Mouse (Mus musculus) myocyte (in vitro differentiated cells): ENCODE measurements around the gene Ncan. TPM values are rescaled to one million over a fixed set of nuclear protein-coding genes. Genes with fewer than 3 reads are reported as not detected.

ENCODE experiments used
- H3K27me3 ChIP-seq: one replicate; pipeline ENCODE4 v1.6.1; 2011; ENCODE audit not compliant: control insufficient read depth, insufficient read depth, insufficient read length
- H3K36me3 ChIP-seq: one replicate; pipeline ENCODE4 v1.6.1; 2011; ENCODE audit not compliant: control insufficient read depth, insufficient read depth
- H3K4me2 ChIP-seq: one replicate; pipeline ENCODE4 v1.6.1; 2011; ENCODE audit warnings: low read depth, control low read depth
- H3K4me3 ChIP-seq: one replicate; pipeline ENCODE4 v1.5.1; 2011; ENCODE audit warnings: mild to moderate bottlenecking, control low read depth, moderate library complexity
- H3K79me2 ChIP-seq: one replicate; pipeline ENCODE4 v1.6.1; 2011; ENCODE audit not compliant: control insufficient read depth, insufficient read depth
- H3ac ChIP-seq: one replicate; pipeline ENCODE4 v1.6.1; 2011; ENCODE audit not compliant: control insufficient read depth, insufficient read length
- CEBPB ChIP-seq: IDR thresholded peaks from 2 replicates; pipeline ENCODE4 v1.6.1; 2011; ENCODE audit warnings: mild to moderate bottlenecking, moderate library complexity; ENCODE audit not compliant: poor library complexity, insufficient read depth, severe bottlenecking
- E2F4 ChIP-seq: IDR thresholded peaks from one replicate; pipeline ENCODE4 v1.6.1; 2011; ENCODE audit warnings: mild to moderate bottlenecking, control low read depth, moderate library complexity; ENCODE audit not compliant: insufficient read depth
- MAX ChIP-seq: IDR thresholded peaks from one replicate; pipeline ENCODE4 v1.6.1; 2011; ENCODE audit warnings: low read depth, mild to moderate bottlenecking, control low read depth
- MYOD1 ChIP-seq, 3 experiments: IDR thresholded peaks; one replicate each; pipeline ENCODE4 v1.6.1; 2011; ENCODE audit warnings: control low read depth in 2 of 3, low read depth in 2 of 3, mild to moderate bottlenecking in 2 of 3, moderate library complexity in 1 of 3; ENCODE audit not compliant: insufficient read length in 2 of 3, control insufficient read depth in 1 of 3
- MYOG ChIP-seq, 3 experiments: IDR thresholded peaks; one replicate each; pipeline ENCODE4 v1.6.1; 2011; ENCODE audit warnings: control low read depth in 2 of 3, low read depth in 2 of 3, mild to moderate bottlenecking in 2 of 3; ENCODE audit not compliant: insufficient read length in 2 of 3, control insufficient read depth in 1 of 3, insufficient read depth in 1 of 3
- POLR2A ChIP-seq: IDR thresholded peaks from one replicate; pipeline ENCODE4 v1.6.1; 2011; ENCODE audit warnings: low read depth, mild to moderate bottlenecking, control low read depth, moderate library complexity; ENCODE audit not compliant: insufficient read length
- POLR2AphosphoS2 ChIP-seq: IDR thresholded peaks from one replicate; pipeline ENCODE4 v1.6.1; 2011; ENCODE audit warnings: low read depth, control low read depth; ENCODE audit not compliant: insufficient read length
- REST ChIP-seq: IDR thresholded peaks from one replicate; pipeline ENCODE4 v1.6.1; 2011; ENCODE audit warnings: mild to moderate bottlenecking, control low read depth, moderate library complexity; ENCODE audit not compliant: insufficient read depth, insufficient read length
- SRF ChIP-seq: IDR thresholded peaks from one replicate; pipeline ENCODE4 v1.6.1; 2011; ENCODE audit warnings: low read depth; ENCODE audit not compliant: control insufficient read depth, insufficient read length
- TCF12 ChIP-seq: IDR thresholded peaks from one replicate; pipeline ENCODE4 v1.6.1; 2011; ENCODE audit warnings: mild to moderate bottlenecking, control low read depth; ENCODE audit not compliant: poor library complexity, insufficient read depth, severe bottlenecking
- TCF3 ChIP-seq: IDR thresholded peaks from one replicate; pipeline ENCODE4 v1.6.1; 2011; ENCODE audit warnings: low read depth, control low read depth; ENCODE audit not compliant: insufficient read length
- USF1 ChIP-seq: IDR thresholded peaks from one replicate; pipeline ENCODE4 v1.6.1; 2011; ENCODE audit warnings: low read depth, mild to moderate bottlenecking, control low read depth, moderate library complexity
- polyA plus RNA-seq: library from polyadenylated mRNA; unstranded; fragments of >200 nt; fragmentation: generic; extraction: Trizol; gene quantifications from one replicate; pipeline ENCODE4 v1.2.1, GENCODE M21; 2012; ENCODE audit warnings: missing spikeins

The Ncan gene
- polyA plus RNA-seq: not detected

GRCm38 (mm10) chr8:70120667-70121066 lies at the start of gene Ncan:
TSS of gene Ncan (minus strand) at chr8:70120873.
- Histone ChIP-seq H3K27me3 (peaks cover 71% of the 10 kb centered on the region), H3K4me3 (no peak within 1 kb of the TSS)

GRCm38 (mm10) chr8:70170116-70170515 lies 49.4 kb upstream of the Ncan start:
- Histone ChIP-seq H3K79me2 (peaks cover 16% of the 10 kb centered on the region), H3K36me3 (no peaks in the 10 kb centered on the region), H3K4me2 (no peak overlapping the region), H3K4me3 (no peak overlapping the region), H3ac (no peak overlapping the region), H3K27me3 (peaks cover 13% of the 10 kb centered on the region)
- TF ChIP-seq USF1 (no peak), POLR2AphosphoS2 (no peak), TCF3 (no peak), MYOG (IDR thresholded peaks at IDR 0.05; ENCODE audit: control insufficient read depth in 1 of 3, insufficient read depth in 1 of 3, insufficient read length in 2 of 3, low read depth in 2 of 3) (no peak), MAX (no peak), POLR2A (no peak), REST (no peak), MYOD1 (IDR thresholded peaks at IDR 0.05; ENCODE audit: control insufficient read depth in 1 of 3, insufficient read length in 2 of 3, low read depth in 2 of 3) (no peak), CEBPB (no peak), E2F4 (no peak), SRF (no peak), TCF12 (no peak)

More at GRCm38 (mm10) chr8:70120667-70121066, at the start of gene Ncan:
- no peak within 1 kb of the TSS for H3ac ChIP-seq
- no peak for TF ChIP-seq POLR2A
- no peak for TF ChIP-seq CEBPB
- no peak for TF ChIP-seq REST
- no peak for TF ChIP-seq TCF3
- TF ChIP-seq E2F4: no peak
- TF ChIP-seq TCF12: no peak
- no peak for TF ChIP-seq USF1
- TF ChIP-seq MYOD1 (IDR thresholded peaks at IDR 0.05; ENCODE audit: control insufficient read depth in 1 of 3, insufficient read length in 2 of 3, low read depth in 2 of 3): no peak
- no peak for TF ChIP-seq MYOG (IDR thresholded peaks at IDR 0.05; ENCODE audit: control insufficient read depth in 1 of 3, insufficient read depth in 1 of 3, insufficient read length in 2 of 3, low read depth in 2 of 3)
- TF ChIP-seq POLR2AphosphoS2: no peak
- TF ChIP-seq MAX: no peak
- no peak for TF ChIP-seq SRF
- H3K4me2 ChIP-seq: no peak within 1 kb of the TSS
- no peaks in the 10 kb centered on the region for H3K36me3 ChIP-seq
- H3K79me2 ChIP-seq: no peaks in the 10 kb centered on the region

- no peaks in the 10 kb centered on the region for H3K36me3 ChIP-seq
- peak overlapping the region; percentile 34 for H3K4me2 ChIP-seq
- H3K4me3 ChIP-seq: no peak overlapping the region
- H3ac ChIP-seq: no peak overlapping the region
- TF ChIP-seq USF1 (no peak), POLR2AphosphoS2 (no peak), SRF (no peak)
- peaks cover 26% of the 10 kb centered on the region for H3K27me3 ChIP-seq
- no peaks in the 10 kb centered on the region for H3K79me2 ChIP-seq
Measured at GRCm38 (mm10) chr8:70166504-70167110, 45.9 kb upstream of the Ncan start.

GRCm38 (mm10) chr8:70163316-70163715 lies 42.6 kb upstream of the Ncan start:
- Histone ChIP-seq H3K79me2 (no peaks in the 10 kb centered on the region), H3ac (no peak overlapping the region), H3K36me3 (no peaks in the 10 kb centered on the region), H3K4me2 (no peak overlapping the region), H3K27me3 (peaks cover 34% of the 10 kb centered on the region), H3K4me3 (no peak overlapping the region)
- TF ChIP-seq POLR2AphosphoS2 (no peak), TCF3 (no peak), SRF (no peak), E2F4 (no peak), CEBPB (no peak), MYOD1 (IDR thresholded peaks at IDR 0.05; ENCODE audit: control insufficient read depth in 1 of 3, insufficient read length in 2 of 3, low read depth in 2 of 3) (no peak), TCF12 (no peak), MYOG (IDR thresholded peaks at IDR 0.05; ENCODE audit: control insufficient read depth in 1 of 3, insufficient read depth in 1 of 3, insufficient read length in 2 of 3, low read depth in 2 of 3) (no peak)

GRCm38 (mm10) chr8:70160015-70160414 lies 39.3 kb upstream of the Ncan start:
- Histone ChIP-seq H3K27me3 (peaks cover 30% of the 10 kb centered on the region), H3K79me2 (no peaks in the 10 kb centered on the region), H3K4me2 (no peak overlapping the region), H3ac (no peak overlapping the region), H3K4me3 (no peak overlapping the region), H3K36me3 (no peaks in the 10 kb centered on the region)
- no peak for TF ChIP-seq E2F4
- TF ChIP-seq CEBPB: no peak
- no peak for TF ChIP-seq POLR2AphosphoS2
- TF ChIP-seq USF1: no peak
- no peak for TF ChIP-seq MAX
- TF ChIP-seq MYOD1 (IDR thresholded peaks at IDR 0.05; ENCODE audit: control insufficient read depth in 1 of 3, insufficient read length in 2 of 3, low read depth in 2 of 3): no peak
- no peak for TF ChIP-seq TCF3
